Mouse (Mus musculus): Measurements from ENCODE around the gene Pbx1. TPM values are rescaled to one million over a fixed set of nuclear protein-coding genes. Genes with fewer than 3 reads are reported as not detected.
A peak's percentile ranks its signal among the peaks of the same experiment; 100 is the strongest.

Gene Pbx1
- polyA plus RNA-seq, 1 experiment, result 9.1 TPM

DNA sequence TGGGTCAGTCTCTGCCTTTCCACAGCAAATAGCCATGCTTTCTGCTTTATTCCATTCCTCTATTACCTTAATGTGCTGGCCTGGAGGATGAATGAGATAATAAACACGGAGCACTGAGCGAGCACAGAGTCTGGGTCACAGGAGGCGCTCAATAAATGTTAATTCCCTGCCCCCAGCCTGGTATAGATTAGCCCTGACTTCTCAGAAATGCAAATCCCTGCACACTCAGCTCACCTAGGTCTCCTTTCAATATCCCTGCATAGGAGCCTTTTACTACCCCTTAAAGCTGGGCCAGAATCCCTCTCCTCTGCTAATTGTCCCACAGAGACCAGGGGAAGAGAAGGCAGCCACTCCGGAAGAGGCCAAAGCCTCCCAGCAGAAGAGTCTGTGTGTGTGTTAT lies 304.1 kb downstream of the Pbx1 start:
- H3K4me3 ChIP-seq (ENCODE audit: control insufficient read depth, low read depth, low read length), result no peak overlapping the region
- no peaks in the 10 kb centered on the region for H3K36me3 ChIP-seq (ENCODE audit: control insufficient read depth, insufficient read depth, low read length)
- no peak overlapping the region for H3K27ac ChIP-seq (ENCODE audit: control insufficient read depth, insufficient read depth, low read depth, low read length)
- TF ChIP-seq CTCF (IDR thresholded peaks at IDR 0.05; ENCODE audit: control insufficient read depth, insufficient read depth, insufficient replicate concordance, low read depth, low read length), result no peak
- TF ChIP-seq POLR2A (IDR thresholded peaks at IDR 0.05; ENCODE audit: control insufficient read depth, low read depth, low read length), result no peak
- H3K27me3 ChIP-seq (ENCODE audit: control insufficient read depth, insufficient read depth, low read length), result no peaks in the 10 kb centered on the region
- no peaks in the 10 kb centered on the region for H3K4me1 ChIP-seq (ENCODE audit: control insufficient read depth, insufficient read depth, low read length)

GRCm38 (mm10) chr1:168124643-168125490 lies 307.2 kb downstream of the Pbx1 start:
- TF ChIP-seq CTCF (IDR thresholded peaks at IDR 0.05; ENCODE audit: control insufficient read depth, insufficient read depth, insufficient replicate concordance, low read depth, low read length) (no peak), POLR2A (IDR thresholded peaks at IDR 0.05; ENCODE audit: control insufficient read depth, low read depth, low read length) (no peak)
- H3K36me3 ChIP-seq (ENCODE audit: control insufficient read depth, insufficient read depth, low read length), result no peaks in the 10 kb centered on the region
- H3K4me3 ChIP-seq (ENCODE audit: control insufficient read depth, low read depth, low read length), result no peak overlapping the region
- H3K27ac ChIP-seq (ENCODE audit: control insufficient read depth, insufficient read depth, low read depth, low read length), result no peak overlapping the region
- H3K27me3 ChIP-seq (ENCODE audit: control insufficient read depth, insufficient read depth, low read length), result no peaks in the 10 kb centered on the region
- H3K4me1 ChIP-seq (ENCODE audit: control insufficient read depth, insufficient read depth, low read length), result no peaks in the 10 kb centered on the region

DNA sequence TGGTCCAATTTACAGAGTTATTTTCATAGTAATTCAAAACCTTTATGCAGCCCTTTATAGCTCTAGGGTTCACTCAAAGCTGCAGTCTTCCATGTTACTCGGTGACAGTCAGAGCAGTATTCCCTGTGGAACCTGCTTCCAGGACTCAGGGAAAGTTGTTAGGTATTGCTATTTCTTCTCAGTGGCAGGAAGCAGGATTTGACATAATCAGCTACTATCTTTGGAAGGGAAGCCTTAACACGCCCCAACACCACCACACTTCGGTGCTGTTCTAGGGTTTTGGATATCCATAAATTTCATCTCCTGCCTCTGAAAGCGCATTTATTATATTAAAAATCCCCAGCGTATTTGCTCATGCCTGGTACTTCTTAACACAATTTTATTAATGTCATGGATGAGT lies 314.0 kb downstream of the Pbx1 start:
- Histone ChIP-seq H3K27me3 (ENCODE audit: control insufficient read depth, insufficient read depth, low read length) (no peaks in the 10 kb centered on the region), H3K4me3 (ENCODE audit: control insufficient read depth, low read depth, low read length) (no peak overlapping the region), H3K27ac (ENCODE audit: control insufficient read depth, insufficient read depth, low read depth, low read length) (no peak overlapping the region), H3K4me1 (ENCODE audit: control insufficient read depth, insufficient read depth, low read length) (no peaks in the 10 kb centered on the region), H3K36me3 (ENCODE audit: control insufficient read depth, insufficient read depth, low read length) (no peaks in the 10 kb centered on the region)
- TF ChIP-seq POLR2A (IDR thresholded peaks at IDR 0.05; ENCODE audit: control insufficient read depth, low read depth, low read length), result no peak
- TF ChIP-seq CTCF (IDR thresholded peaks at IDR 0.05; ENCODE audit: control insufficient read depth, insufficient read depth, insufficient replicate concordance, low read depth, low read length), result no peak

DNA sequence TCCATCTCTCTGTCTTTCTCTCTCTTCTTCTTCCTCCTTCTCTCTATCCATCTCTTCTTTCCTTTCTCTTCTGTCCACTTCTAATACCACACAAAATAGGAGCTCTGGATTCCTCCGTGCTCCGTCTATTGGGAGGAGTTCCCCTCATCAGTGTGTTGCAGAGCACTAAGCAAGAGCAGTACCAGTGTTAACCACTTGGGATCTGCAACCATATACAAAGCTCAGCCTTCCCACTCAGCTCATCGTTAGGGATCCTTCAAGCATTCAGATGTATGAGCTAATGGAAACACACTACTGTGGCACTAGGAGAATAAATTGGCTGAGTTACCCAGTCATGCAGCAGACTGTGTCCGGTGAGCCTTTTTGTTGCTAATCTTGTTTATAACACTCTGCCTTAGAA lies 314.7 kb downstream of the Pbx1 start:
- H3K36me3 ChIP-seq (ENCODE audit: control insufficient read depth, insufficient read depth, low read length), result no peaks in the 10 kb centered on the region
- H3K27ac ChIP-seq (ENCODE audit: control insufficient read depth, insufficient read depth, low read depth, low read length), result no peak overlapping the region
- no peak for TF ChIP-seq POLR2A (IDR thresholded peaks at IDR 0.05; ENCODE audit: control insufficient read depth, low read depth, low read length)
- TF ChIP-seq CTCF (IDR thresholded peaks at IDR 0.05; ENCODE audit: control insufficient read depth, insufficient read depth, insufficient replicate concordance, low read depth, low read length), result no peak
- H3K4me1 ChIP-seq (ENCODE audit: control insufficient read depth, insufficient read depth, low read length), result no peaks in the 10 kb centered on the region
- H3K4me3 ChIP-seq (ENCODE audit: control insufficient read depth, low read depth, low read length), result no peak overlapping the region
- H3K27me3 ChIP-seq (ENCODE audit: control insufficient read depth, insufficient read depth, low read length), result no peaks in the 10 kb centered on the region

- H3K4me3 ChIP-seq (ENCODE audit: control insufficient read depth, low read depth, low read length), result no peak overlapping the region
- no peaks in the 10 kb centered on the region for H3K36me3 ChIP-seq (ENCODE audit: control insufficient read depth, insufficient read depth, low read length)
- H3K27me3 ChIP-seq (ENCODE audit: control insufficient read depth, insufficient read depth, low read length), result no peaks in the 10 kb centered on the region
- TF ChIP-seq CTCF (IDR thresholded peaks at IDR 0.05; ENCODE audit: control insufficient read depth, insufficient read depth, insufficient replicate concordance, low read depth, low read length) (no peak), POLR2A (IDR thresholded peaks at IDR 0.05; ENCODE audit: control insufficient read depth, low read depth, low read length) (no peak)
- no peaks in the 10 kb centered on the region for H3K4me1 ChIP-seq (ENCODE audit: control insufficient read depth, insufficient read depth, low read length)
- H3K27ac ChIP-seq (ENCODE audit: control insufficient read depth, insufficient read depth, low read depth, low read length), result no peak overlapping the region
Measured at GRCm38 (mm10) chr1:168109797-168110196, 322.3 kb downstream of the Pbx1 start.

DNA sequence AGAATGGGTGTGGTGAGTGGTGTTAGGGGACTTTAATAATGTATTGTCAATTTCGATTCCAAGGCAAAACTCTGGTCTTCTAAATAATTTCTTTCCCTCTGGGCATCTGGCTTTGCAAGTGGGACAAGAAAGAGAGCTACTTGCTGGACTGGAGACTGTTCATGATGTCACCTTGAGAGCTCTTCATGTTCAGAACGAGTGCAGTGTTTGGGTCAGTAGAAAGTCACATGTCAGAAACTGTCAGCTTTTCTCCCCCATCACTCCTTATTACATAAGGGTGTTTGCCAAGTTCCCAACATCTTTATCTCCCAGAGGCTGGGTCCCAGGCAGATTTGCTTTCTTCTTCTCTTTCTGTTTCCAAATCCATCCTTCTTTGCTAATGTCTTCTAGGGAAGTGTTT lies 328.2 kb downstream of the Pbx1 start:
- H3K4me1 ChIP-seq (ENCODE audit: control insufficient read depth, insufficient read depth, low read length), result no peaks in the 10 kb centered on the region
- H3K27me3 ChIP-seq (ENCODE audit: control insufficient read depth, insufficient read depth, low read length), result no peaks in the 10 kb centered on the region
- no peak for TF ChIP-seq CTCF (IDR thresholded peaks at IDR 0.05; ENCODE audit: control insufficient read depth, insufficient read depth, insufficient replicate concordance, low read depth, low read length)
- TF ChIP-seq POLR2A (IDR thresholded peaks at IDR 0.05; ENCODE audit: control insufficient read depth, low read depth, low read length), result no peak
- no peak overlapping the region for H3K27ac ChIP-seq (ENCODE audit: control insufficient read depth, insufficient read depth, low read depth, low read length)
- no peak overlapping the region for H3K4me3 ChIP-seq (ENCODE audit: control insufficient read depth, low read depth, low read length)
- no peaks in the 10 kb centered on the region for H3K36me3 ChIP-seq (ENCODE audit: control insufficient read depth, insufficient read depth, low read length)

- H3K36me3 ChIP-seq (ENCODE audit: control insufficient read depth, insufficient read depth, low read length), result no peaks in the 10 kb centered on the region
- no peak overlapping the region for H3K27ac ChIP-seq (ENCODE audit: control insufficient read depth, insufficient read depth, low read depth, low read length)
- peak overlapping the region; percentile 55 for H3K4me3 ChIP-seq (ENCODE audit: control insufficient read depth, low read depth, low read length)
- no peak for TF ChIP-seq CTCF (IDR thresholded peaks at IDR 0.05; ENCODE audit: control insufficient read depth, insufficient read depth, insufficient replicate concordance, low read depth, low read length)
- H3K4me1 ChIP-seq (ENCODE audit: control insufficient read depth, insufficient read depth, low read length), result no peaks in the 10 kb centered on the region
- H3K27me3 ChIP-seq (ENCODE audit: control insufficient read depth, insufficient read depth, low read length), result no peaks in the 10 kb centered on the region
Measured at GRCm38 (mm10) chr1:168101514-168101913, 330.6 kb downstream of the Pbx1 start.
